Mouse (Mus musculus) mouse embryonic stem cell (cell line): ENCODE data around the gene Eif2b3.

Experiments
- in situ Hi-C, 2 experiments: fragments of 300-500 bp; cut with MboI; formaldehyde crosslinking; loops; 1 replicate in 1 of 2; 3 replicates in 1 of 2; pipeline ENCODE4 v1.14.3; 2019 to 2020; ENCODE audit warnings: low sequenced_read_pairs in 2 of 2, low pct_unique_long_range_greater_than_20kb in 1 of 2, mixed read lengths in 1 of 2; ENCODE audit not compliant: unreplicated experiment in 1 of 2

The Eif2b3 gene

GRCm38 (mm10) chr4:117019206-117020134, at the start of gene Eif2b3:
TSS of gene Eif2b3 (plus strand) at chr4:117019402.
- in situ Hi-C loops: no loop called here

GRCm38 (mm10) chr4:116976503-116976902, 42.7 kb upstream of the Eif2b3 start:
- in situ Hi-C loops: loop anchor here in 1 of 2 experiments (25.0 kb wide), 1 partner anchor 264 kb away; the partner anchor contains the start of genes Ccdc163, Mmachc and Tesk2

GRCm38 (mm10) chr4:116985681-116986080, 33.5 kb upstream of the Eif2b3 start:
- in situ Hi-C loops: loop anchor here in 1 of 2 experiments (25.0 kb wide), 1 partner anchor 273 kb away; the partner anchor contains the start of genes Ccdc163, Mmachc and Tesk2

- in situ Hi-C loops: loop anchor here in 1 of 2 experiments (25.0 kb wide), 1 partner anchor 274 kb away; the partner anchor contains the start of genes Ccdc163, Mmachc and Tesk2
Observed at GRCm38 (mm10) chr4:116986400-116987121, 32.6 kb upstream of the Eif2b3 start.

GRCm38 (mm10) chr4:116987122-116987456, 32.1 kb upstream of the Eif2b3 start:
- in situ Hi-C loops: loop anchor here in 1 of 2 experiments (25.0 kb wide), 1 partner anchor 275 kb away; the partner anchor contains the start of genes Ccdc163, Mmachc and Tesk2

GRCm38 (mm10) chr4:116989731-116990130, 29.5 kb upstream of the Eif2b3 start:
- in situ Hi-C loops: loop anchor here (5.0 to 25.0 kb wide), 2 partner anchors 162 to 277 kb away; partner anchors contain the start of genes Ccdc163 (in 1 of the 2), Mmachc (in 1 of the 2) and Tesk2 (in 1 of the 2)

GRCm38 (mm10) chr4:116991366-116991765, 27.8 kb upstream of the Eif2b3 start:
- in situ Hi-C loops: loop anchor here (5.0 to 25.0 kb wide), 2 partner anchors 164 to 279 kb away; partner anchors contain the start of genes Ccdc163 (in 1 of the 2), Mmachc (in 1 of the 2) and Tesk2 (in 1 of the 2)

GRCm38 (mm10) chr4:116993672-116994621, 25.3 kb upstream of the Eif2b3 start, which contains the start of gene Urod:
TSS of gene Urod (minus strand) at chr4:116994413.
- in situ Hi-C loops: loop anchor here (5.0 to 25.0 kb wide), 2 partner anchors 167 to 282 kb away; partner anchors contain the start of genes Ccdc163 (in 1 of the 2), Mmachc (in 1 of the 2) and Tesk2 (in 1 of the 2)

- in situ Hi-C loops: loop anchor here in 1 of 2 experiments (25.0 kb wide), 1 partner anchor 283 kb away; the partner anchor contains the start of genes Ccdc163, Mmachc and Tesk2
Observed at GRCm38 (mm10) chr4:116995131-116995797, 23.9 kb upstream of the Eif2b3 start, which contains the start of gene Hectd3. TSS of gene Hectd3 (plus strand) at chr4:116995317.

GRCm38 (mm10) chr4:116995798-116996135, 23.4 kb upstream of the Eif2b3 start:
- in situ Hi-C loops: loop anchor here in 1 of 2 experiments (25.0 kb wide), 1 partner anchor 283 kb away; the partner anchor contains the start of genes Ccdc163, Mmachc and Tesk2

GRCm38 (mm10) chr4:116999513-117000154, 19.6 kb upstream of the Eif2b3 start:
- in situ Hi-C loops: loop anchor here in 1 of 2 experiments (25.0 kb wide), 1 partner anchor 287 kb away; the partner anchor contains the start of genes Ccdc163, Mmachc and Tesk2

GRCm38 (mm10) chr4:117001957-117002356, 17.2 kb upstream of the Eif2b3 start:
- in situ Hi-C loops: no loop called here

GRCm38 (mm10) chr4:117002543-117003521, 16.4 kb upstream of the Eif2b3 start:
- in situ Hi-C loops: no loop called here

- in situ Hi-C loops: loop anchor here in 1 of 2 experiments (5.0 kb wide), 1 partner anchor 138 kb away; no protein-coding TSS in a partner anchor
Observed at GRCm38 (mm10) chr4:117004649-117005048, 14.6 kb upstream of the Eif2b3 start.
